Mouse (Mus musculus) midbrain, embryonic 16.5 days (tissue): ENCODE measurements around the gene Gm9008. TPM values are rescaled to one million over a fixed set of nuclear protein-coding genes. Genes with fewer than 3 reads are reported as not detected.
"Not testable (repeated sequence)": the region's sequence is repeated elsewhere in the genome, so short reads cannot be mapped to it uniquely, and the experiment has no call there.

ENCODE experiments used
- ATAC-seq: fragments of 200-750 bp; cut with Nextera tagmentation; 2 replicates; pipeline ENCODE4 v1.8.0; 2017; ENCODE audit warnings: moderate TSS enrichment
- H3K27ac ChIP-seq: fragments of 300-500 bp; sonication (generic); 2 replicates; pipeline ENCODE4 v1.5.1; 2014; ENCODE audit warnings: mild to moderate bottlenecking, low read length, mixed read lengths
- H3K27me3 ChIP-seq: fragments of 300-500 bp; sonication (generic); 2 replicates; pipeline ENCODE4 v1.6.1; 2014; ENCODE audit warnings: low read depth, low read length, mixed read lengths; ENCODE audit not compliant: control insufficient read depth, insufficient read depth
- H3K36me3 ChIP-seq: fragments of 300-500 bp; sonication (generic); 2 replicates; pipeline ENCODE4 v1.6.1; 2014; ENCODE audit warnings: mild to moderate bottlenecking, low read length, moderate library complexity, mixed read lengths; ENCODE audit not compliant: control insufficient read depth, insufficient read depth
- H3K4me1 ChIP-seq: fragments of 300-500 bp; sonication (generic); 2 replicates; pipeline ENCODE4 v1.6.1; 2014; ENCODE audit warnings: mild to moderate bottlenecking, low read length, mixed read lengths; ENCODE audit not compliant: control insufficient read depth, insufficient read depth
- H3K4me2 ChIP-seq: fragments of 300-500 bp; sonication (generic); 2 replicates; pipeline ENCODE4 v1.6.1; 2014; ENCODE audit warnings: mild to moderate bottlenecking, low read length, mixed read lengths
- H3K4me3 ChIP-seq: fragments of 300-500 bp; sonication (generic); 2 replicates; pipeline ENCODE4 v1.5.1; 2014; ENCODE audit warnings: low read depth, mild to moderate bottlenecking, low read length, moderate library complexity, mixed read lengths
- H3K9ac ChIP-seq: fragments of 300-500 bp; sonication (generic); 2 replicates; pipeline ENCODE4 v1.6.1; 2014; ENCODE audit warnings: low read depth, low read length, mixed read lengths
- H3K9me3 ChIP-seq: fragments of 300-500 bp; sonication (generic); replicated peaks from 2 replicates; pipeline ENCODE4 v1.6.1; 2014; ENCODE audit warnings: mild to moderate bottlenecking, low read length, mixed read lengths; ENCODE audit not compliant: control insufficient read depth, poor library complexity, severe bottlenecking
- WGBS: fragments of 180-500 bp; shearing (Covaris S2); extraction: QIAGEN DNeasy Blood & Tissue Kit; methylation state at CpG from one replicate; pipeline ENCODE4 v1.1.7; 2014; 5-methylcytosine and 5-hydroxymethylcytosine counted together
- polyA plus RNA-seq: library from polyadenylated mRNA; unstranded; fragments of >200 nt; fragmentation: Nextera tagmentation; extraction: Ambion mirVana; gene quantifications from 2 replicates; pipeline ENCODE4 v1.2.1, GENCODE M21; 2015

Gene Gm9008
- polyA plus RNA-seq: 0.09 and 0.19 TPM in 2 replicates

DNA sequence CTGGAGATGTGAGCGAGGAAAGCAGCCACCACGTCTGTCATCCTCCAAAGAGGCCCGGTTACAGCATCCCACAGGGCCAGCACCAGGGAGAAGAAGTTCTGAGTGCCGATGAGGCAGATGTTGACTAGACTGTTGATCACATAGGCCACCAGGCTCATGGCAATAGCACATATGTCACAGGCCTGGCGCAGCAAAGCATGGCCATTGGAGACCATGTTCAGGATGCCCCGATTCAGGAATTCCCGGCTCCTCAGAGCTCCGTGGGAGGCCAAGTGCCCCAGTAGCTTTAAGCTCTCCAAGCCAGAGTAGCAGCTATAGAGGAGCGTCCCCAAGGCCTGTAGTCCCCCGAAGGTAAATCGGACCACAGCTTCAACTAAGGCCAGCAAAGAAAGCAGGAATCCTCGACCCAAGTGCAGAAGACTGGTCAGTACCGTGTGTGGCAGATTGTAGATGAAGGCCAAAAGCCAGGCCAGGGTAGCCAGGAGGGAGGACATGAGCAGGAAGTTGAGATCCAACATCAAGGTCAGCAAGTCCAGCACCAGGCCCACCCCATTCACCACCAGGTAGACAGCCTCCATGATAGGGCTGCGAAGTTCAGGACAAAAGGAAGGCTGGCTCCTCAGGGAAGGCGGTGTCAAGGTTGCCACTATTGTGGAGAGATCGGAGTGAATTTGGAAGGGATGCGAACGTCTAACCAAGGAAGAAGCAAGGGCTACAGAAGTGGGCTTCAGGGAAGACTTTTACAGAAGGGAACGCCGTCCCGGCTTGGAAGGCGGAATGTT is at the start of gene Gm9008:
Gene Gm9008, minus strand, starts transcription at position 731 of the 782 bp plus-strand sequence.
- not testable (repeated sequence) for H3K36me3 ChIP-seq, H3K9ac ChIP-seq, H3K4me3 ChIP-seq, H3K4me2 ChIP-seq, H3K27ac ChIP-seq, H3K9me3 ChIP-seq, H3K4me1 ChIP-seq, H3K27me3 ChIP-seq, ATAC-seq
- WGBS: 96% methylated on average over 18 of the region's 22 CpGs

DNA sequence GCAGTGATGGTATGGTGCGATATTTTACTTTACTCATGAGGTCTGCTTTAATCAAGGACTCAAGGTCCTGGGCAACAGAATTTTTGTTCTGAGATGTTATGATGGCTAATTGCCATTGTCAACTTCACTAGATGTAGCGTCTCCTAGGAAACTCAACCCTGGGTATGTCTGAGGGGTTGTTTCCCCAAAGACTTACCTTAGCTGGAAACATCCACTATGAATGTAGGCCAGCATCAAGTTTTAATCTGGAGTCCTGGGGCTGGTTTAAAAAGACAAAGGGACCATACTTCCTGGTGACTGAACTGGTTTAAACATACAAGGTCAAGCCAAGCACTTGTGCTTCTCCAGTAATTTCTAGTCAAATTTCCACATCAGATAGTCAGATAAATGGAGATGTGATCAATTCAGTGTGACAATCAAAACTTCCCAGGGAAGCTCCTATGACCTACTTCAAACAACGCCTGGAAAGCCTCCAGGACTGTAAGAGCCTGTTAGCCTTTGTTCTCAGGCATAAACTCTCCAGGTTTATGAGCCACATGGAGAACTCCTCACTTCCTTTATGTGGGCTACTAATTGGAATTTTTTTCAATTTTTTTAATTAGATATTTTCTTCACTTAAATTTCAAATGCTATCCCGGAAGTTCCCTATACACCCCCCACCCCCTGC is 24.5 kb upstream of the Gm9008 start:
- no peak overlapping the region for H3K4me3 ChIP-seq
- ATAC-seq: no peak
- 76% methylated on average over 4 of the region's 4 CpGs for WGBS
- no peaks in the 10 kb centered on the region for H3K27me3 ChIP-seq
- no peak overlapping the region for H3K9ac ChIP-seq
- H3K36me3 ChIP-seq: no peaks in the 10 kb centered on the region
- H3K9me3 ChIP-seq: no peaks in the 10 kb centered on the region
- H3K27ac ChIP-seq: no peak overlapping the region
- H3K4me2 ChIP-seq: no peak overlapping the region
- no peaks in the 10 kb centered on the region for H3K4me1 ChIP-seq

- no peak for ATAC-seq
- no peaks in the 10 kb centered on the region for H3K27me3 ChIP-seq
- H3K4me2 ChIP-seq: no peak overlapping the region
- H3K27ac ChIP-seq: no peak overlapping the region
- no peaks in the 10 kb centered on the region for H3K9me3 ChIP-seq
- H3K9ac ChIP-seq: no peak overlapping the region
- H3K4me1 ChIP-seq: no peaks in the 10 kb centered on the region
- H3K4me3 ChIP-seq: no peak overlapping the region
- no peaks in the 10 kb centered on the region for H3K36me3 ChIP-seq
Observed at GRCm38 (mm10) chr6:76510200-76510599, 12.6 kb upstream of the Gm9008 start.

DNA sequence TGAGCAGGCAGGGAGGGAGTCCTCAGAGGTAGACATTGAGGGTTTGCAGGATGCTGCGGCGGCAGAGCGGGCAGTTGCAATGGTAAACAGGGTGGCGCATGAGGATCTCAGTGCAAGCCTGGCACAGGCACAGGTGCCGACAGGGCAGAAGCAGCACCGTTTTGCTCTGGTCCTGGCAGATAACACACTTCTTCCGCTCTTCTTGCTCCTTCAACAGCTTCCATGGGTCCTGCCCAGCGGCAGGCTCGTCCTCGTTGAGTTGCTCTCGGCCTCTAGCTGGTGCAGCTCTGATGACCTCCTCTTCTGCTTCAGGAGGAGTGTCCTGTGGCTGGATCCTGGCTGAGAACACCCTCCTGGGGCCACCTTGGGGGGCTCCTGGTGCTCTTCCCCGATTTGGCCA is 1.2 kb downstream of the Gm9008 start:
- not testable (repeated sequence) for ATAC-seq, H3K27ac ChIP-seq, H3K4me1 ChIP-seq, H3K36me3 ChIP-seq, H3K9me3 ChIP-seq, H3K9ac ChIP-seq, H3K27me3 ChIP-seq, H3K4me2 ChIP-seq, H3K4me3 ChIP-seq
- WGBS: 97% methylated on average over 10 of the region's 12 CpGs

GRCm38 (mm10) chr6:76468194-76468593 is 29.4 kb downstream of the Gm9008 start:
- H3K36me3 ChIP-seq: no peaks in the 10 kb centered on the region
- no peak overlapping the region for H3K27ac ChIP-seq
- 18% methylated on average over 2 of the region's 2 CpGs for WGBS
- H3K4me1 ChIP-seq: 0 out of 2 replicates have a peak, but pooled peaks cover 3% of the 10 kb centered on the region
- no peak overlapping the region for H3K9ac ChIP-seq
- no peak overlapping the region for H3K4me3 ChIP-seq
- H3K4me2 ChIP-seq: no peak overlapping the region
- H3K9me3 ChIP-seq: no peaks in the 10 kb centered on the region
- no peaks in the 10 kb centered on the region for H3K27me3 ChIP-seq
- peak; percentile 56 for ATAC-seq
